Mouse (Mus musculus): ENCODE measurements at regions not wholly inside any gene's neighbourhood (a gene's known extent, or its start where the extent isn't known, plus 50 kb on each side); places are given as distances from the start of the nearest gene placed in this dataset.

DNA sequence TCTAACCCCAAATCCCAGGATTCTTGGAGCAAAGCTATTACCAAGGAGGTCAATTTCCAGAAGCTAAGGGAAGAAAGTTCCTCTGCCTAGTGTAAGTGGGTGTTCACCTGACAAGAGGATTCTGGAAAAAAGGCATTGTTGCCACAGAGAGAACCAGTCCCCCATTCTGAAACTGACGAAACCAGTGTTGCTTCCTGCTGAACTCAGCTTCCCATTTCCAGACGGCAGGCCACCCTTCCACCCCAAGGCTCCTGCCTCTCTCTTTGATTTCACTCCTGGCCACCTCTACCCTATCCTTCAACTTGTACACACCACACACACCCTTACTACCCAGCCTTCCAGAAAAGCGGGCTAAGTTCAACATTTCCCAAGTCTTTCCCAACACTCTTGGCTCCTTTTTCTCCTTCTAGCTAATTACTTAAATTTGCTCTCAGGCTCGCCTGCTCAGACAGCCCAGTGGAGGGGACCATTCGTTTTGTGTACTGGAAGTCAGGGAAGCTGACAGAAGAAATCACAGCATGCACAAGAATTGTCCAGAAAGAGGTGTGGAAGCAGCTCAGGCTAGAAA lies 98.6 kb upstream of the Ldah start:
- no peak for TF ChIP-seq POLR2A (IDR thresholded peaks at IDR 0.05; ENCODE audit: extremely low read depth, insufficient read depth, low read length)
- TF ChIP-seq CTCF (IDR thresholded peaks at IDR 0.05; ENCODE audit: extremely low read depth, insufficient read depth, low read length) = no peak

Data from cortical plate, adult 2 months (tissue).